Mouse (Mus musculus) CD4-positive helper T cell, adult 2 months (primary cell): ENCODE results near the gene Tcf7l2.

ENCODE experiments used
- DNase-seq: peaks from one replicate; pipeline ENCODE4 v3.0.0-alpha.2; 2012; ENCODE audit warnings: low read depth, missing footprints, low spot score

The Tcf7l2 gene

GRCm38 (mm10) chr19:55939090-55939489 lies 197.5 kb downstream of the Tcf7l2 start:
- no peak for DNase-seq

- DNase-seq = no peak
These were observed 198.1 kb downstream of the Tcf7l2 start for GRCm38 (mm10) chr19:55939719-55940118.

GRCm38 (mm10) chr19:55940538-55941252 lies 199.1 kb downstream of the Tcf7l2 start:
- DNase-seq = no peak

GRCm38 (mm10) chr19:55941253-55942125 lies 199.9 kb downstream of the Tcf7l2 start:
- no peak for DNase-seq

- DNase-seq = no peak
These were observed 209.8 kb downstream of the Tcf7l2 start for GRCm38 (mm10) chr19:55951397-55951796.

- DNase-seq = no peak
These were observed 211.6 kb downstream of the Tcf7l2 start for GRCm38 (mm10) chr19:55953207-55953606.

- DNase-seq = no peak
These were observed 213.5 kb downstream of the Tcf7l2 start for GRCm38 (mm10) chr19:55955126-55955525.

GRCm38 (mm10) chr19:55956745-55957144 lies 215.1 kb downstream of the Tcf7l2 start:
- DNase-seq = no peak

- no peak for DNase-seq
These were observed 222.8 kb downstream of the Tcf7l2 start for GRCm38 (mm10) chr19:55964421-55964820.

GRCm38 (mm10) chr19:55966066-55966465 lies 224.4 kb downstream of the Tcf7l2 start:
- DNase-seq = no peak

- DNase-seq = no peak
These were observed 228.4 kb downstream of the Tcf7l2 start for GRCm38 (mm10) chr19:55969929-55970531.

GRCm38 (mm10) chr19:55976073-55976472 lies 234.5 kb downstream of the Tcf7l2 start:
- DNase-seq = no peak
